Mouse (Mus musculus) neural tube, embryonic 15.5 days (tissue): Measurements from ENCODE around the gene Synpr. TPM values are rescaled to one million over a fixed set of nuclear protein-coding genes. Genes with fewer than 3 reads are reported as not detected.
"Not testable (repeated sequence)": the region's sequence is repeated elsewhere in the genome, so short reads cannot be mapped to it uniquely, and the experiment has no call there.

Experiments
- ATAC-seq: fragments of 200-750 bp; cut with Nextera tagmentation; 2 replicates; pipeline ENCODE4 v1.8.0; 2017; ENCODE audit warnings: mild to moderate bottlenecking, moderate TSS enrichment, moderate library complexity; ENCODE audit not compliant: low FRiP score
- H3K27ac ChIP-seq: fragments of 300-500 bp; sonication (generic); replicated peaks from 2 replicates; pipeline ENCODE4 v1.5.1; 2015; ENCODE audit warnings: mild to moderate bottlenecking, inconsistent platforms
- H3K27me3 ChIP-seq: fragments of 300-500 bp; sonication (generic); replicated peaks from 2 replicates; pipeline ENCODE4 v1.6.1; 2015; ENCODE audit warnings: inconsistent platforms
- H3K36me3 ChIP-seq: fragments of 300-500 bp; sonication (generic); 2 replicates; pipeline ENCODE4 v1.6.1; 2015; ENCODE audit warnings: inconsistent platforms
- H3K4me1 ChIP-seq: fragments of 300-500 bp; sonication (generic); 2 replicates; pipeline ENCODE4 v1.6.1; 2015; ENCODE audit warnings: inconsistent platforms
- H3K4me2 ChIP-seq: fragments of 300-500 bp; sonication (generic); 2 replicates; pipeline ENCODE4 v1.6.1; 2015; ENCODE audit warnings: inconsistent platforms, mild to moderate bottlenecking, moderate library complexity
- H3K4me3 ChIP-seq: fragments of 300-500 bp; sonication (generic); replicated peaks from 2 replicates; pipeline ENCODE4 v1.5.1; 2015; ENCODE audit warnings: mild to moderate bottlenecking, inconsistent platforms
- H3K9ac ChIP-seq: fragments of 300-500 bp; sonication (generic); replicated peaks from 2 replicates; pipeline ENCODE4 v1.6.1; 2015; ENCODE audit warnings: mild to moderate bottlenecking, inconsistent platforms
- H3K9me3 ChIP-seq: fragments of 300-500 bp; sonication (generic); replicated peaks from 2 replicates; pipeline ENCODE4 v1.6.1; 2016; ENCODE audit warnings: inconsistent platforms
- WGBS: fragments of 180-500 bp; shearing (Covaris S2); methylation state at CpG from one replicate; pipeline ENCODE4 v1.1.7; 2015; ENCODE audit warnings: mixed read lengths; 5-methylcytosine and 5-hydroxymethylcytosine counted together
- polyA plus RNA-seq: library from polyadenylated mRNA; unstranded; fragments of >200 nt; fragmentation: Nextera tagmentation; extraction: Ambion mirVana; gene quantifications from 2 replicates; pipeline ENCODE4 v1.2.1, GENCODE M21; 2015

Synpr gene
- 48.0 and 56.3 TPM in 2 replicates for polyA plus RNA-seq

GRCm38 (mm10) chr14:13284091-13284844 lies at the start of gene Synpr:
TSS of gene Synpr (plus strand) at chr14:13284780.
- Histone ChIP-seq H3K9ac (peak within 1 kb of the TSS; percentile 51), H3K27me3 (no peaks in the 10 kb centered on the region), H3K9me3 (no peaks in the 10 kb centered on the region), H3K27ac (no peak within 1 kb of the TSS), H3K4me2 (peak within 1 kb of the TSS; percentile 85), H3K4me1 (peaks cover 12% of the 10 kb centered on the region; the same call in 1 of the 2 replicates), H3K36me3 (no peaks in the 10 kb centered on the region), H3K4me3 (peak within 1 kb of the TSS; percentile 44)
- 10% methylated on average over 27 of the region's 27 CpGs for WGBS
- ATAC-seq = peak; percentile 100

GRCm38 (mm10) chr14:13236929-13237328 lies 47.7 kb upstream of the Synpr start:
- H3K9me3 ChIP-seq = no peaks in the 10 kb centered on the region
- ATAC-seq = no peak
- WGBS = 6% methylated on average over 1 of the region's 1 CpGs

GRCm38 (mm10) chr14:13247431-13247830 lies 37.1 kb upstream of the Synpr start:
- Histone ChIP-seq H3K36me3 (no peaks in the 10 kb centered on the region), H3K4me1 (no peaks in the 10 kb centered on the region), H3K4me3 (no peak overlapping the region), H3K4me2 (no peak overlapping the region), H3K27me3 (no peaks in the 10 kb centered on the region), H3K27ac (no peak overlapping the region), H3K9me3 (no peaks in the 10 kb centered on the region), H3K9ac (no peak overlapping the region)
- ATAC-seq = no peak
- WGBS = 67% methylated on average over 4 of the region's 4 CpGs

More at GRCm38 (mm10) chr14:13236929-13237328, 47.7 kb upstream of the Synpr start:
- no peaks in the 10 kb centered on the region for H3K4me1 ChIP-seq
- no peak overlapping the region for H3K4me2 ChIP-seq
- no peak overlapping the region for H3K9ac ChIP-seq
- H3K27me3 ChIP-seq = no peaks in the 10 kb centered on the region
- H3K36me3 ChIP-seq = no peaks in the 10 kb centered on the region
- no peak overlapping the region for H3K4me3 ChIP-seq
- no peak overlapping the region for H3K27ac ChIP-seq

GRCm38 (mm10) chr14:13249361-13249760 lies 35.2 kb upstream of the Synpr start:
- no peak for ATAC-seq
- H3K4me3 ChIP-seq = no peak overlapping the region
- H3K9ac ChIP-seq = no peak overlapping the region

GRCm38 (mm10) chr14:13252594-13252993 lies 32.0 kb upstream of the Synpr start:
- 96% methylated on average over 1 of the region's 1 CpGs for whole genome bisulfite sequencing
- no peak overlapping the region for H3K4me2 ChIP-seq
- H3K9ac ChIP-seq = no peak overlapping the region
- ATAC-seq = no peak
- no peak overlapping the region for H3K4me3 ChIP-seq
- H3K27ac ChIP-seq = no peak overlapping the region
- H3K9me3 ChIP-seq = no peaks in the 10 kb centered on the region
- H3K36me3 ChIP-seq = no peaks in the 10 kb centered on the region
- no peaks in the 10 kb centered on the region for H3K27me3 ChIP-seq
- H3K4me1 ChIP-seq = no peaks in the 10 kb centered on the region

More at GRCm38 (mm10) chr14:13249361-13249760, 35.2 kb upstream of the Synpr start:
- H3K4me1 ChIP-seq = no peaks in the 10 kb centered on the region
- H3K36me3 ChIP-seq = no peaks in the 10 kb centered on the region
- no peaks in the 10 kb centered on the region for H3K9me3 ChIP-seq
- H3K4me2 ChIP-seq = no peak overlapping the region
- no peaks in the 10 kb centered on the region for H3K27me3 ChIP-seq
- no peak overlapping the region for H3K27ac ChIP-seq

- not testable (repeated sequence) for H3K9me3 ChIP-seq, H3K27me3 ChIP-seq, ATAC-seq, H3K9ac ChIP-seq, H3K4me3 ChIP-seq, H3K36me3 ChIP-seq, H3K4me1 ChIP-seq, H3K4me2 ChIP-seq, H3K27ac ChIP-seq
- 75% methylated on average over 2 of the region's 2 CpGs for WGBS
These were observed 29.8 kb upstream of the Synpr start for GRCm38 (mm10) chr14:13254741-13255140.

- Histone ChIP-seq H3K36me3 (no peaks in the 10 kb centered on the region), H3K4me3 (no peak overlapping the region), H3K9ac (no peak overlapping the region), H3K9me3 (no peaks in the 10 kb centered on the region), H3K4me2 (no peak overlapping the region), H3K27me3 (no peaks in the 10 kb centered on the region), H3K27ac (no peak overlapping the region), H3K4me1 (no peaks in the 10 kb centered on the region)
- WGBS = 24% methylated on average over 1 of the region's 1 CpGs
- ATAC-seq = no peak
These were observed 22.2 kb upstream of the Synpr start for GRCm38 (mm10) chr14:13262406-13262805.

- no peaks in the 10 kb centered on the region for H3K9me3 ChIP-seq
- H3K4me1 ChIP-seq = no peaks in the 10 kb centered on the region
- H3K27ac ChIP-seq = no peak overlapping the region
- H3K27me3 ChIP-seq = no peaks in the 10 kb centered on the region
- no peaks in the 10 kb centered on the region for H3K36me3 ChIP-seq
- 79% methylated on average over 2 of the region's 2 CpGs for WGBS
- ATAC-seq = no peak
- no peak overlapping the region for H3K9ac ChIP-seq
- H3K4me3 ChIP-seq = no peak overlapping the region
- H3K4me2 ChIP-seq = no peak overlapping the region
These were observed 18.2 kb upstream of the Synpr start for GRCm38 (mm10) chr14:13266331-13266730.

- Histone ChIP-seq H3K4me2 (no peak overlapping the region), H3K27ac (no peak overlapping the region), H3K36me3 (no peaks in the 10 kb centered on the region), H3K9ac (no peak overlapping the region), H3K27me3 (no peaks in the 10 kb centered on the region), H3K4me1 (no peaks in the 10 kb centered on the region), H3K4me3 (no peak overlapping the region), H3K9me3 (no peaks in the 10 kb centered on the region)
- ATAC-seq = no peak
- 79% methylated on average over 4 of the region's 4 CpGs for WGBS
These were observed 17.4 kb upstream of the Synpr start for GRCm38 (mm10) chr14:13267181-13267580.

GRCm38 (mm10) chr14:13283211-13283610 lies 1.4 kb upstream of the Synpr start:
- H3K4me1 ChIP-seq = peaks cover 12% of the 10 kb centered on the region; the same call in 1 of the 2 replicates
- no peak overlapping the region for H3K4me3 ChIP-seq
- 70% methylated on average over 4 of the region's 4 CpGs for WGBS
- no peaks in the 10 kb centered on the region for H3K36me3 ChIP-seq
- no peaks in the 10 kb centered on the region for H3K27me3 ChIP-seq
- no peak for ATAC-seq
- no peak overlapping the region for H3K9ac ChIP-seq
- H3K27ac ChIP-seq = no peak overlapping the region
- H3K9me3 ChIP-seq = no peaks in the 10 kb centered on the region
- H3K4me2 ChIP-seq = no peak overlapping the region

- ATAC-seq = no peak
These were observed 242 bp downstream of the Synpr start for GRCm38 (mm10) chr14:13284845-13285198.

GRCm38 (mm10) chr14:13285341-13286130 lies 956 bp downstream of the Synpr start:
- no peak overlapping the region for H3K9ac ChIP-seq
- H3K4me1 ChIP-seq = peaks cover 12% of the 10 kb centered on the region; the same call in 1 of the 2 replicates
- no peaks in the 10 kb centered on the region for H3K36me3 ChIP-seq
- no peaks in the 10 kb centered on the region for H3K9me3 ChIP-seq
- H3K27ac ChIP-seq = no peak overlapping the region
- no peak for ATAC-seq
- H3K27me3 ChIP-seq = no peaks in the 10 kb centered on the region
- WGBS = 82% methylated on average over 10 of the region's 10 CpGs
- no peak overlapping the region for H3K4me3 ChIP-seq
- peak overlapping the region; percentile 85 for H3K4me2 ChIP-seq

More at GRCm38 (mm10) chr14:13284845-13285198, 242 bp downstream of the Synpr start:
- Histone ChIP-seq H3K9ac (peak overlapping the region; percentile 51), H3K27ac (no peak overlapping the region), H3K4me2 (peak overlapping the region; percentile 85), H3K4me1 (peaks cover 12% of the 10 kb centered on the region; the same call in 1 of the 2 replicates), H3K36me3 (no peaks in the 10 kb centered on the region), H3K9me3 (no peaks in the 10 kb centered on the region), H3K27me3 (no peaks in the 10 kb centered on the region), H3K4me3 (peak overlapping the region; percentile 44)
- 15% methylated on average over 13 of the region's 13 CpGs for WGBS
